Mouse (Mus musculus): ENCODE results near the gene Gp1ba.

DNA sequence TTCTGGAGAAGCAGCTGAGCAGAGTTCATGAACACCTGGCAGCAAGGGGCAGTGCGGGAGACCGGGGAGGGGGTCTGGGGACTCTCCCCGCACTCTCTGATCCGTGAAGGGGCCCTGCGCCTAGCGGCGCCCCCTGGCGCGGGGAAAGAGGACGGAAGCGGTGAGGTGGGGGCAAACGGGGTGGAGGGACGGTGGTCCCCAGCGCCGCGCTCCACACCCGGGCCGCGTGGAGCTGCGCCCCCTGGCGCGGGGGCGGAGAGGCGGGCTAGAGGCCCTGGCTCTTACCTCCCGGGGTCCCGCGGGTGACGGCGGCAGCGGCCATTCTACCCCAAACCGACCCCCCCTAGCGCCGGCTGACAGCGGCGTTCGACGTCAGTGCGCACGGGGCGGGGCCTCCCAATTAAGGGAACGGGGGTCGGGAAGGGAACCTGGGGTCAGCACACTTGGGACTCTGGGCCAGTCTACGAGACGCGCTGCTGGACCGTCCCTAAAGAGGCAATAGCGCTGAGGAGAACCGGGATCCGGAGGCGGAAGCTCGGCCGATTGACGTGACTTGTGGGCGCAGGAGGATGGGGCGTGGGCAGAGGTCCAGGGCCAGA lies 48.8 kb downstream of the Gp1ba start, which contains the start of gene Camta2:
- TF ChIP-seq HCFC1 (IDR thresholded peaks at IDR 0.05; ENCODE audit: low read depth, low read length) (peak; percentile 46), EP300 (IDR thresholded peaks at IDR 0.05; ENCODE audit: low read length) (no peak), MEF2A (IDR thresholded peaks at IDR 0.05; ENCODE audit: borderline replicate concordance, low read depth, low read length) (no peak; the same call in 1 of the 2 replicates), TCF12 (IDR thresholded peaks at IDR 0.05; ENCODE audit: low read depth, low read length) (peak; percentile 28; the same call in 1 of the 2 replicates), POLR2A (IDR thresholded peaks at IDR 0.05; ENCODE audit: low read depth, low read length) (peak; percentile 76), USF1 (IDR thresholded peaks at IDR 0.05; ENCODE audit: low read depth, low read length) (no peak), SMC3 (IDR thresholded peaks at IDR 0.05; ENCODE audit: low read depth, low read length) (peak; percentile 49), CTCF (conservative IDR thresholded peaks at IDR 0.05 in 1 of 2, IDR thresholded peaks at IDR 0.05 in 1 of 2; ENCODE audit: low read depth in 2 of 2, low read length in 2 of 2) (peak; percentile 6 to 77; a peak in 2 of 4 replicates), TBP (conservative IDR thresholded peaks at IDR 0.05; ENCODE audit: low read depth, low read length) (0 out of 2 replicates have a peak, but pooled peaks have one; percentile 26), KAT2A (IDR thresholded peaks at IDR 0.05; ENCODE audit: insufficient replicate concordance, low read length) (no peak), UBTF (IDR thresholded peaks at IDR 0.05; ENCODE audit: low read depth, low read length) (peak; percentile 14; the same call in 1 of the 2 replicates)

Data from CH12.LX (cell line).